Mouse (Mus musculus) cerebellum, adult 2 months (tissue): ENCODE data around the gene Habp4.

Source experiments
- CTCF ChIP-seq: fragments of 200-500 bp; IDR thresholded peaks from 2 replicates; pipeline ENCODE4 v1.5.1; 2011; ENCODE audit warnings: low read depth, mild to moderate bottlenecking, control low read depth, low read length, moderate library complexity, borderline replicate concordance; ENCODE audit not compliant: insufficient read depth
- POLR2A ChIP-seq: fragments of 200-500 bp; IDR thresholded peaks from 2 replicates; pipeline ENCODE4 v1.6.1; 2011; ENCODE audit warnings: low read length, control low read depth, borderline replicate concordance; ENCODE audit not compliant: insufficient read depth

DNA sequence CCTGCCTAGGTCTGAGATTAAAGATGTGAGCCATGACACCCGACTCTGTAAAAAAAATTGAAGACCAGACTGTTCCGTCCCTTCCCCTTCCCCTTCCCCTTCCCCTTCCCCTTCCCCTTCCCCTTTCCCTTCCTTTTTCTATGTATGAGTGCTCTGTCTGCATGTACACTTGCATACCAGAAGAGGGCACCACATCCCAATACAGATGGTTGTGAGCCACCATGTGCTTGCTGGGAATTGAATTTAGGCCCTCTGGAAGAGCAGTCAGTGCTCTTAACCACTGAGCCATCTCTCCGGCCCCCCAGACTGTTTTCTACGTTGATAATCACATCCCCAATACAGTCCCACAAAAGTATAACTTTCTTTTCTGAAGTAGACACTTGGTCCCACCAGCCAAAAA is 18.7 kb downstream of the Habp4 start:
- TF ChIP-seq CTCF: no peak
- TF ChIP-seq POLR2A: no peak
